33 mouse cellular contexts compared by ENCODE assay signal in genomic region chr8:87609651-87610192, GRCm38 (mm10). TPM values are rescaled to one million over a fixed set of nuclear protein-coding genes. Genes with fewer than 3 reads are reported as not detected.
"Had no signal": no experiment of that assay in that cellular context is flagged by ENCODE, and none has a peak within 500 bp of the region (broad histone marks: within the 10 kb centered on the region; RNA-seq: fewer than 3 reads in every experiment).

No protein-coding gene starts in this region.

- H3K4me3 ChIP-seq: layer of hippocampus, adult 2 months; limb, embryonic 15.5 days; megakaryocyte, embryonic 14.5 days; midbrain, embryonic 10.5 days; midbrain, embryonic 13.5 days; myocyte; neural tube, embryonic 13.5 days had no signal

- H3K4me2 ChIP-seq: limb, embryonic 15.5 days; liver, embryonic 11.5 days; lung, embryonic 14.5 days; midbrain, embryonic 13.5 days; neural tube, embryonic 13.5 days had no signal

- DNase-seq: kidney, adult 9 months; kidney, postnatal 25 days; layer of hippocampus, adult 9-11 months; liver, postnatal 0 days; lung, embryonic 14.5 days; retina, postnatal 1 day; right cerebral cortex, postnatal 25 days; thymus, adult 18-20 months; thymus, postnatal 36 days had no signal

- H3K27ac ChIP-seq: layer of hippocampus, adult 2 months; limb, embryonic 15.5 days; liver, embryonic 14.5 days; macrophage; midbrain, embryonic 10.5 days; midbrain, embryonic 13.5 days; neural tube, embryonic 13.5 days had no signal

- H3K27me3 ChIP-seq: midbrain, embryonic 13.5 days; neural tube, embryonic 13.5 days had no signal

- H3K9me3 ChIP-seq: limb, embryonic 15.5 days; midbrain, embryonic 10.5 days; midbrain, embryonic 13.5 days; neural tube, embryonic 13.5 days had no signal

- ATAC-seq: liver, postnatal 0 days; lung, postnatal 0 days; midbrain, embryonic 13.5 days; midbrain, embryonic 16.5 days had no signal

- H3K9ac ChIP-seq: limb, embryonic 15.5 days; liver, embryonic 14.5 days; liver, postnatal 0 days; lung, embryonic 14.5 days; midbrain, embryonic 13.5 days; neural tube, embryonic 13.5 days had no signal

- H3K36me3 ChIP-seq: limb, embryonic 15.5 days; midbrain, embryonic 10.5 days; midbrain, embryonic 13.5 days; neural tube, embryonic 13.5 days had no signal

- H3K4me1 ChIP-seq: megakaryocyte, embryonic 14.5 days; midbrain, embryonic 10.5 days had no signal

RNA-seq across cellular contexts. Expression of gene 4933402J07Rik, which starts 46.1 kb away (rescaled TPM):
- total RNA-seq: layer of hippocampus, adult 2 months; layer of hippocampus, postnatal 25 days; left cerebral cortex, adult 18-20 months; left cerebral cortex, postnatal 25 days; monocyte, adult 5-6 weeks; neutrophil, adult 5-6 weeks had no signal
- polyA plus RNA-seq: kidney, embryonic 16.5 days; large intestine, adult 2 months; limb, embryonic 11.5 days; limb, embryonic 15.5 days; liver, embryonic 11.5 days; liver, embryonic 14.5 days; liver, postnatal 0 days; lung, embryonic 14.5 days; lung, postnatal 0 days; macrophage; midbrain, embryonic 10.5 days; midbrain, embryonic 13.5 days; midbrain, embryonic 16.5 days; myocyte; neural tube, embryonic 13.5 days; small intestine, adult 2 months; spleen, adult 2 months; stomach, embryonic 16.5 days; urinary bladder, adult 2 months had no signal
